Mouse (Mus musculus) kidney, adult 2 months (tissue): ENCODE measurements around the gene Nid2. TPM values are rescaled to one million over a fixed set of nuclear protein-coding genes. Genes with fewer than 3 reads are reported as not detected.

Experiments used
- DNase-seq: peaks from one replicate; pipeline ENCODE4 v3.0.0; 2021
- H3K27ac ChIP-seq: fragments of 200-500 bp; 2 replicates; pipeline ENCODE4 v1.5.1; 2012; ENCODE audit warnings: low read depth, low read length, control low read depth, inconsistent platforms; ENCODE audit not compliant: insufficient read depth
- H3K27me3 ChIP-seq: fragments of 200-500 bp; replicated peaks from 2 replicates; pipeline ENCODE4 v1.6.1; 2012; ENCODE audit warnings: mild to moderate bottlenecking, moderate library complexity, low read length, inconsistent platforms; ENCODE audit not compliant: control insufficient read depth, insufficient read depth
- H3K36me3 ChIP-seq: fragments of 200-500 bp; 2 replicates; pipeline ENCODE4 v1.6.1; 2012; ENCODE audit warnings: mild to moderate bottlenecking, moderate library complexity, low read length, inconsistent platforms; ENCODE audit not compliant: control insufficient read depth, insufficient read depth
- H3K4me1 ChIP-seq: fragments of 200-500 bp; 2 replicates; pipeline ENCODE4 v1.6.1; 2011; ENCODE audit warnings: low read length; ENCODE audit not compliant: control insufficient read depth, insufficient read depth
- H3K4me3 ChIP-seq: fragments of 200-500 bp; 2 replicates; pipeline ENCODE4 v1.5.1; 2011; ENCODE audit warnings: mild to moderate bottlenecking, low read depth, low read length, control low read depth; ENCODE audit not compliant: insufficient read depth
- CTCF ChIP-seq: fragments of 200-500 bp; conservative IDR thresholded peaks from 2 replicates; pipeline ENCODE4 v1.5.1; 2011; ENCODE audit warnings: low read depth, mild to moderate bottlenecking, control low read depth, low read length, moderate library complexity, mixed read lengths; ENCODE audit not compliant: insufficient read depth, insufficient read length
- POLR2A ChIP-seq: fragments of 200-500 bp; IDR thresholded peaks from one replicate; pipeline ENCODE4 v1.6.1; 2011; ENCODE audit warnings: low read depth, low read length, control low read depth
- WGBS: fragments of 180-500 bp; shearing (Covaris S2); methylation state at CpG from one replicate; pipeline ENCODE4 v1.1.7; 2018; 5-methylcytosine and 5-hydroxymethylcytosine counted together
- polyA plus RNA-seq: library from polyadenylated mRNA; depleted of rRNA; stranded (reverse); fragments of >200 nt; gene quantifications from 2 replicates; pipeline ENCODE4 v1.2.3, GENCODE M21; 2012; rRNA removed

The Nid2 gene
- polyA plus RNA-seq, result 17.6 and 21.4 TPM in 2 replicates

- Histone ChIP-seq H3K36me3 (no peaks in the 10 kb centered on the region), H3K27ac (peak within 1 kb of the TSS; percentile 36; the same call in 1 of the 2 replicates), H3K4me1 (no peaks in the 10 kb centered on the region), H3K4me3 (peak within 1 kb of the TSS; percentile 77), H3K27me3 (no peaks in the 10 kb centered on the region)
- WGBS, result under 1% methylated on average over 45 of the region's 45 CpGs
- no peak for TF ChIP-seq CTCF
- TF ChIP-seq POLR2A, result peak; percentile 47
- peak; percentile 96 for DNase-seq
Measured at GRCm38 (mm10) chr14:19751025-19751771, at the start of gene Nid2. Gene Nid2, plus strand, starts transcription at chr14:19751265.

GRCm38 (mm10) chr14:19701546-19701945 lies 49.5 kb upstream of the Nid2 start:
- no peaks in the 10 kb centered on the region for H3K36me3 ChIP-seq
- H3K4me3 ChIP-seq, result no peak overlapping the region
- DNase-seq, result no peak
- H3K27me3 ChIP-seq, result no peaks in the 10 kb centered on the region
- no peak overlapping the region for H3K27ac ChIP-seq
- TF ChIP-seq CTCF (no peak), POLR2A (no peak)
- H3K4me1 ChIP-seq, result peaks cover under 1% of the 10 kb centered on the region

- Histone ChIP-seq H3K27ac (no peak overlapping the region), H3K4me1 (peaks cover 13% of the 10 kb centered on the region), H3K36me3 (no peaks in the 10 kb centered on the region), H3K27me3 (no peaks in the 10 kb centered on the region), H3K4me3 (no peak overlapping the region)
- WGBS, result 9% methylated on average over 16 of the region's 16 CpGs
- TF ChIP-seq POLR2A (no peak), CTCF (peak; percentile 81)
- DNase-seq, result peak; percentile 80
Measured at GRCm38 (mm10) chr14:19705649-19706048, 45.4 kb upstream of the Nid2 start.

- DNase-seq, result peak; percentile 78
- WGBS, result 2% methylated on average over 5 of the region's 5 CpGs
- H3K27ac ChIP-seq, result no peak overlapping the region
- H3K36me3 ChIP-seq, result no peaks in the 10 kb centered on the region
- no peak overlapping the region for H3K4me3 ChIP-seq
- TF ChIP-seq POLR2A (no peak), CTCF (peak; percentile 91)
- H3K4me1 ChIP-seq, result peaks cover 13% of the 10 kb centered on the region
- H3K27me3 ChIP-seq, result no peaks in the 10 kb centered on the region
Measured at GRCm38 (mm10) chr14:19706454-19706853, 44.6 kb upstream of the Nid2 start.

- no peak overlapping the region for H3K27ac ChIP-seq
- no peak for DNase-seq
- no peaks in the 10 kb centered on the region for H3K36me3 ChIP-seq
- H3K4me3 ChIP-seq, result no peak overlapping the region
- H3K4me1 ChIP-seq, result peaks cover 13% of the 10 kb centered on the region
- WGBS, result 40% methylated on average over 2 of the region's 2 CpGs
- no peaks in the 10 kb centered on the region for H3K27me3 ChIP-seq
- TF ChIP-seq POLR2A (no peak), CTCF (no peak)
Measured at GRCm38 (mm10) chr14:19706997-19707396, 44.1 kb upstream of the Nid2 start.

- TF ChIP-seq POLR2A, result no peak
- TF ChIP-seq CTCF, result no peak
- Histone ChIP-seq H3K27me3 (no peaks in the 10 kb centered on the region), H3K4me3 (peak overlapping the region; percentile 50), H3K4me1 (peaks cover 16% of the 10 kb centered on the region), H3K36me3 (no peaks in the 10 kb centered on the region), H3K27ac (peak overlapping the region; percentile 34; the same call in 1 of the 2 replicates)
- peak; percentile 73 for DNase-seq
- WGBS, result 31% methylated on average over 11 of the region's 11 CpGs
Measured at GRCm38 (mm10) chr14:19707721-19708507, 43.2 kb upstream of the Nid2 start.

- WGBS, result 47% methylated on average over 9 of the region's 9 CpGs
- DNase-seq, result peak; percentile 32
- TF ChIP-seq POLR2A (no peak), CTCF (no peak)
- Histone ChIP-seq H3K36me3 (no peaks in the 10 kb centered on the region), H3K4me3 (no peak overlapping the region), H3K27me3 (no peaks in the 10 kb centered on the region), H3K27ac (no peak overlapping the region), H3K4me1 (peaks cover 16% of the 10 kb centered on the region)
Measured at GRCm38 (mm10) chr14:19709161-19709560, 41.9 kb upstream of the Nid2 start.
